Mouse (Mus musculus) thymus, postnatal 36 days (tissue): ENCODE results near the gene Polr1a.

Experiments used
- DNase-seq, 2 experiments: peaks; one replicate each; pipeline ENCODE4 v3.0.0; 2022; ENCODE audit warnings: mixed read lengths in 2 of 2

The Polr1a gene

DNA sequence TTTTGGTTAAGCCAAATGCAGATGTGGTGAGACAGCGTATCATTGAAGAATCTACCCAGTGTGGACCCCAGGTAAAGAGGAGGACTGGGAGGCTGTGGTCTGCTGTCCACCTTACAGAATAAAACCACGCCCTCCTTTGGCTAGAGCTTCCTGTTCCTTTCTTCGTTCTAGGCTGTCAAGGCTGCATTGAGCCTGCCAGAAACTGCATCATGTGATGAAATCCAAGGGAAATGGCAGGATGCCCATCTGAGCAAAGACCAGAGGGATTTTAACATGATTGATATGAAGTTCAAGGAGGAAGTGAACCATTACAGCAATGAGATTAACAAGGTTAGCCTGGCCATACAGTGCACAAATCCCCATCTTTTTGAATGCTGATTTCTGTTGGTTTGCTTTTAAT lies 41.7 kb downstream of the Polr1a start:
- DNase-seq: no peak

DNA sequence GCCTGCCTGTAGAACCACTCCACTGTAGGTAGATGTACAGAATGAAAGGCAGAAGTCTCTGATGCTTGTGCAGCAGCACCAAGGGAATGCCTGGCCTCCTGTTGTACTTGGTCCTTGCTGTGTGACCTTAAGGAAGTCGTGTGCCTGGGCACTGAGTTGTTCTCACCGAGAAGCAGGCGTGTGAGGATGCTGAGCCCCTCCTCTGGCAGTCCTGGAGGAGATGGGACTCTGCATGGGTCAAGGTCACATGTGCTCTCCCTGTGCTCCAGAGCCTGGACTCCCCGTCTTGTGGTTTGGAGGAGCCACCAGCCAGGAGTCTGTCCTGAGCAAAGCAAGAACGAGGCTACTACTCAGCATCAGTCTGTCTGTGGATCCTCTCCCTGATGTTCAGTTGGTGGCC lies 42.3 kb downstream of the Polr1a start:
- DNase-seq: no peak

DNA sequence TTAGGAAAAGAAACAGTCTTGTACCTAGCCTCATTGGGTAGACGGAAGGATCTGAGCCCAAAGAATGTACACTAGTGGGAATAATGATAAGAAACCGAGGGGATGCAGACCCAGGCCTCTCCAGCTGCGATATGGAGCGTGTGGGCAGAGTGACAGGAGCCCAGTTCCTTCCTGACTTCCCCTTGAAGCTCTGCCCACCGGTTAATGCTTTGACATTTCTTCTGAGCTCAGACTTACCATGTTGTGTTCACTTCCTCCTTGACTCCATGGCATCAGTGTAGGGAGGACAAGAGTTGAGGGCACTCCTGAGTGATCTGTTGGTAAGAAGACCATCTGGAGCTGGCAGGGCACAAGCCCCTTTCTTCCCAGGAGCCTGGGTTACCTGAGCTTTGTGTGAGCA lies 53.3 kb downstream of the Polr1a start:
- no peak for DNase-seq

DNA sequence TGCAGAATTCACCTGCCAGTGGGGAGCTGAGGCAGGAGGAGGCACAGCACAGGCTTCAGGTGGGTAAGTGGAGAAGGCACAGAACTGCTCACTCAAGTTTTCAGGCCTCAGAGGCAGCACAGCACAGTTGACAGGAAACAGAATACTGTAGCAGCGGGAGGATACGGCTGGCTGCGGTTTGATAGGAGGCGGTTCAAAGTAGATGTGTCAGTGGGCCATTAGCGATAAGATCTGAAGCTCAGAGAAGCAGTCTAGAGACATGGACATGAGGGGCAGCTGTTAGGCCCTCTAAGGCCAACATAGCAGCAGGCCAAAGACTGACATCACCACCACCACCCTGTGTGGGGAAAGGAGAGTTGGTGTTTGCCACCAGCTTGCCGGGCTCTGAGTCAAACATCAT lies 53.9 kb downstream of the Polr1a start:
- peak; percentile 20 to 27 for DNase-seq

DNA sequence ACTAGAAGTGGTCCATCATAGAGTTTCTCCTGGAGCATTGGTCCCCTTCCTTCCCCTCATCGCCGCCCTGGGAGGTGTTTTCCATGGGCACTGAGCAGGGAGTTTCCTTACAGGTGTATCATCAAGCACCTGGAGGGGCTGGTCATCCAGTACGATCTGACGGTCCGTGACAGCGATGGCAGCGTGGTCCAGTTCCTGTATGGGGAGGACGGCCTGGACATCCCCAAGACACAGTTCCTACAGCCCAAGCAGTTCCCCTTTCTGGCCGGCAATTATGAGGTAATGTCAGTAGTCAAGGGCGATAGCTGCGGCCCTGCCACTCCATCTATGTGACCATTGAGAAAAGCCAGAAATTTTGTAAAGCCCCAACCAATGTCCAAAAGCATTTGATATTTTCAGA lies 54.7 kb downstream of the Polr1a start:
- DNase-seq: no peak

DNA sequence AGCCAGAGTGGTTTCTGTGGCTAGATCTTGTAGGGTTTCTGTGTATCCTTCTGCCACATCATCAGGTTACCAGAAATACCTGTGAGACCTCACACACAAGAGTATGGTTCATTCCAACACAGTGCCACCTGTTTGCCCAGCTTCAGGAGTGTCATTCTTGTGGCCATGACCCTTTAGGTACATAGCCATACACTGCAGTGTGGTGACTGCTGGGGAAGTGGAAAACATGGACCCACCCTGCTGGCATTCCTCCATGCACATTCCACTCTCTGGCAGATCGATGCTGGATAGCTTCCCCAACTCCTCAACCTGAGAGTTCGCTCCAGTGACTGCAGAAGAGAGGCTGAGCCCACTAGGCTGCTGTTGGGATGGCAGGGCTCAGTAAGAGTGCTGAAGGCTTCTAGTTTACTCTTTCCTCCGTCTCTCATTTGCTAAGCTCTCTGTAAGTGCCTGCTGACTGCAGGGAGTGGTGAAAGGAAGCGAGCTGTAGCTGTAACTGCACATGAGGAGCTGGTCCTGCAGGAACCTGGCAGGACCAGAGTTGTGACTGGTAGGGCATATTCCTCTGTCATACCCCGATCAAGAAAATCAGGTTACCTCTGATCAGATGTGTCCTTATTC lies 57.9 kb downstream of the Polr1a start:
- no peak for DNase-seq

DNA sequence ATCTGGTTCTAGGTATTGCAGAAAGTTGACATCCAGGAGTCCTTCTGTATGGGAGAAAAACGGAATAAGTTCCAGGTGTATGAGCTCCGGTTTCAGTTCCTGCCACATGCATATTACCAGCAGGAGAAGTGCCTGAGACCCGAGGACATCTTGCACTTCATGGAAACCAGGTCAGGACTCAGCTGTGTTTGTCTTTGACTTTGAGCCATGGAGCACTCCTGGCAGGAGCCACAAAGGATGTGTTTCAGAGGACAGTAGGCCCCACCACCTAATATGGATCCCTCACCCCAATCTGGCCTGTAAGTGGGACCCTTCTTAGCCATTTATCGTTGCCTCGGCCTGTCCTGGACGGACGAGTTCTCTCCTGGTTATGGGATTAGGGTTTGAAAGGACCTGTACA lies 59.0 kb downstream of the Polr1a start:
- no peak for DNase-seq

DNA sequence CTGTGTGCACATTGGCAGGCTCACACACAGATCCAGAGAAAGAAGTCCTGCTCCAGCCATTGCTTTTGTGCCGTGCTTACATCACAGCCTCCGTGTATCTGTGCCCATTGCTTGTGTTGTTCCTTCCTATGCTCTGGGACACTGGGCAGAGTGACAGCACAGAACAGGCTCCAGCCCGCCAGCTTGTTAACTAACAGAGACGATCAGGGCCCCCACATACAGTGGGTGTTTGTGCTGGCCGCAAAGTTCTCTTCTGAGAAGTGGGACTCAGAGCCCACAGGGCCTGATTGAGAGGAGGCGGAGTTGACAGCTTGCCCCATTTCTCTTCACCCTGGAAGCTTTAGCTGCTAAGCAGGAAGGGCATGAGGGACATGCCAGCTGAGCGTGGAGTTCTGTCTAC lies 60.6 kb downstream of the Polr1a start:
- no peak for DNase-seq

DNA sequence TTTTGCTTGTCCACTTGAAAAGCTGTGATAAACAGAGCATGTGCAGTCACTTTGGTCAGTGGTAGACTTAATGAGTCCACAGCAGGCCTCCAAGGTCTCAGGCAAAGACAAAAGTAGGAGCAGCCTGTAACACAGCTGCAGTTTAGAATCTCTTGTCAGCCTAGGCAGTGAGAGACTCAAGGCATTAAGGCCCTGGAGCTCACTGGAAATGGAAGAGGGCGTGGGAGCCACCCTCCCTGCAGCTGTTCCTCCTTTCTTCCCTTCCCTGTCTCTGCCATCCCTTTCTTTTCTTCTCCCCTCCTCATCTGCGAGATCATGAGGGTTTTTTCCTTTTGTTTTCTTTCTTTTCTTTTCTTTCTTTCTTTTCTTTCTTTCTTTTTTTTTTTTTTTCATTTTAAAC lies 61.3 kb downstream of the Polr1a start:
- no peak for DNase-seq

DNA sequence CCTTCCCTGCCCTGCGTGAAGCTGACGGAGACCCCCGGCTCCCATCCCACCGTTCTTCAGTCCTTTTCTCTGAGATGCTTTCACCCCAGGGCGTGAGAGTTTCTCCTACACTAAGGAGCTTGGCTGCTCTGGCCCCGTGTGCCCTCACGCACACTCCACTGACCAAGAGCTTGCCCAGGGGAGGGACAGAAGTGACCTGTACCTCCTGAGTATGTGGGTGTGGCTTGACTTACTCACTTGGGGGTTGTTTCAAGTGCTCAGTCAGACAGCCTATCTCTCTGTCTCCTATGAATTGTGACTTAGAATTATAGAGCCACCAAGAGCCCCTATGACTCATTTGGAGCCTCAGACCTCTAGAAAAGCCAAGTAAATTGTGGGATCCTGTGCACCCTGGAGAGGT lies 67.7 kb downstream of the Polr1a start:
- no peak for DNase-seq

DNA sequence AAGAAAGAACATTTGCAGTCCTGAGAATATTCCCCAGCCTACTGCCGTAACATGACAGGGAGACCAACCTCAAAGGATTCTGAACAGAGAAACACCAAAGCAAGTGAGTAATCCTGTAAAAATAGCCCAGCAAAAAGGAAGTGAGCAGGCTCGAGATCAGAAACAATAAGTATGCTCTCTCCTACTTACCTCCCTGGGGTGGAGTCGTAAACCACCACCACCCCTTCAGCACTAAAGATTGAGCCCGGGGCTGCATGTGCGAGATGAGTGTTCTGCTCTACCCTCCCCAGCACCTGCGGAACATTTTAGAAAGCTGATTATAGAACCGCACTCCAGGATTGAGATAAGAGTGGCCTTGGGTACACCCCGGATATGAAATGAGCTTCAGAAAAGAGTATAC lies 71.3 kb downstream of the Polr1a start:
- peak; percentile 25 to 43 for DNase-seq

DNA sequence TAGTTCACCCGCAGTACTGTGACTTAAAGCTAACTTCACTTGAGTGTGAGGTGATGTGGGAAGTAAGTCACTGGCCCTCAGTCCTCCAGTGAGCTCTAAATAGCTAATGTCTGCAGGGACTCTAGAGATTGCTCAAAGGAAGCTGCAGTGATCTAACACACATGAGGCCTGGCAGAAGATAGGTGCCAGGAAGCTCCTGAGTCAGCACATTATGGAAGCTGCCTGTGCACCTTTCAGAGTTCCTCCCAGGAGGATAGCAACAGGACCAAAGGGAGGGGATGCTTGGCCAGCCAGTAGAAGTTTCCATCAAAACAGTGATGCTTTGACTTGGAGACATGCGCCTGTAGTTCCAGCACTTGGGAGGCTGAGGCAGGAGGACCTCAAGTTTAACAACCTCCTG lies 71.7 kb downstream of the Polr1a start:
- no peak for DNase-seq

DNA sequence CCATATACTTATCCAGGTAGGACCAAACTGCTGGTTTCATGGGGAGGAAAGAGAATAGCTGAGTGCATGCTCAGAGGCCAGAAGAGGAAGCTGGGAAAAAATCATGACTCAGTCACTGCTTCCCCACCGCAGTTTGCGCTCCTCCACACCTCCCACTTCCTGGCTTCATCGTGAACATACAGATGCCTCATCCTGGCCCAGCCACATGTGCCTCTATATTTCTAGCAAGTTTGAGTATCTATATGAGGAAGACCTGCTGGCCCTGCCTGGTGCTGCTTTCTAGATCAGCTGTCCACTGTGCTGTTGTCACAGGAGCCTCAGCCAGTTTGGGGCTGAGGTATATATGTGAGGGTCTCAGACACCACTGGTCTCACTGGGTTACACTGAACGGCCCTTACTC lies 72.6 kb downstream of the Polr1a start:
- DNase-seq: peak in 1 of 2 experiments; percentile 19

DNA sequence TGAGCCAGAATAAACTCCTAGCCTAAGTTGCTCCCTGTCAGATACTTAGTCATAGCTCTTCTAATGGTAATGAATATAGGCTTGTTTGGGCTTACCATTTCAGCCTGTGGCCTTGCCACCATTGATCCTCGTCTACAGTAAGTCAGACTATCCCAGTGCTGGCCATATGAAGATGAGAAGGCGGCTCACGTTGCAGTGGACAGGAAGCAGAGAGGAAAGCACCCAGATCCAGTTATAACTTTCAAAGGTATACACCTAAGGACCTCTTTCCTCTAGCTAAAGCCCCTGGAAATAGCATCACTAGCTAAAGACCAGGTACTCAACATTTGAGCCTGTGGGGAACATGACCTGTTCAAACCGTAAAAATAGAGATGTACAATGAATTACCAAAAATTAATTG lies 77.1 kb downstream of the Polr1a start:
- DNase-seq: no peak

DNA sequence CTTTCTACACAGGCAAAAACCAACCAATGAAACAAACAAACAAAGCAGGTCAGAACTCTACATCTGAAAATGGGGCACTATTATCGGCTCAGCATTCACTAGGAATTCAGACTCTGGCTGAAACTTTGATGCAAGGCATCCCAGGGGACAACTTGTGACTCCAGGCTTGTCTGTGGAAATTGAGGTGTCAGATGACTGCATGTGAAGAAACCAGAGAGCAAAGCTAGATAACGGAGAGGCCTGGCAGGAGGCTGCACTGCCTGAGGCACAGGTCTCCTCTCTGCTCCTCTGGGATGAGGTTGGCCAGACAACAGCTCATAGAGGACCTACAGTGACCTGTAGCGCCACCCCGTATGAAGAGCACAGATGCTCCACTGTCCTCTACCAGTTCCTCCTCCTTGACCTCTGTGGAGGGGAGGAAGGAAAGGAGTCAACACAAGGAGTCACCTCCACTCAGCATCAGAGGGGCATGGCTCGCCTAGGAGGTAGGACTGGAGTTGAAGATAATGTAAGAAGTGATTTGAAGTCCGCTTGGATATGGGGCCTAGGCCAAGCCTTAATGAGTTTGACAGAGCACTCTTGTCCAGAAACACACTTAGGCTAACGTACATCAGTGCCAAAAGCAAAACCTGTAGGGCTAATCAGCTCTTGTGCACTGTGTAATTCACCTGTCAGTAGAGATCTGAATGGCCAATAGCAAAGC lies 78.8 kb downstream of the Polr1a start:
- no peak for DNase-seq

DNA sequence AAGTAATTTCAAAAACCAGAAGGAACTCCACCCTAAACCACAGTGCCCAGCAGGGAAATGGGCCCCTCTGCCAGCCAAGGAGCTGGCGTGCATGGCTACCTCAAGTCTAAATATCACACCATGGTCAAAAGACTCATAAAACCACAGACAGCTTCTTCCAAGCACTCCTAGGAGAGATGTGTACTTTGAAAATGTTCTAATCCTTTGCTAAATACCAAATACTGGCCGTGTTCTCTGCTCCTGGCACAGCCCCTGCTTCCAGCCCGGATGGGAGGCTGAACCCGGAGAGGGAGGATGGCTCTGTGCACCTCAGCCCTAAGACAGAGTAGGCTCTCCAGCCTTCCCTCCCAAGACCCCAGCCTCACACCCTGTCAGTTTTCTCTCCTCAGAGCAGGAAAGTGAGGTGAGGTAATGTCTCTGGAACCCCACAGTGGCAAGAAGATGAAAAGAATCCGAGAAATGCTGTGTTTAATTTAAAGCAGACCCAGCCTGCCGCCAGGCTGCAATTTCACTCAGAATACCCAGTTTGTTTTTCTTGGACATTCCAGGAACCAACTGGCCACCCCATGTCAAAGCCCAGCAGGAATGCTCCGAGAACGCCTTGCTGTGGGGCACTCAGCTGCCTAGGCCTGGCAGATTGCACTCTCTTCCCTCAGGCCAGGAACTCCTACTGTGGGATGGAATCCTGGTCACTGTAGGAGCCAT lies 80.9 kb downstream of the Polr1a start:
- DNase-seq: no peak

DNA sequence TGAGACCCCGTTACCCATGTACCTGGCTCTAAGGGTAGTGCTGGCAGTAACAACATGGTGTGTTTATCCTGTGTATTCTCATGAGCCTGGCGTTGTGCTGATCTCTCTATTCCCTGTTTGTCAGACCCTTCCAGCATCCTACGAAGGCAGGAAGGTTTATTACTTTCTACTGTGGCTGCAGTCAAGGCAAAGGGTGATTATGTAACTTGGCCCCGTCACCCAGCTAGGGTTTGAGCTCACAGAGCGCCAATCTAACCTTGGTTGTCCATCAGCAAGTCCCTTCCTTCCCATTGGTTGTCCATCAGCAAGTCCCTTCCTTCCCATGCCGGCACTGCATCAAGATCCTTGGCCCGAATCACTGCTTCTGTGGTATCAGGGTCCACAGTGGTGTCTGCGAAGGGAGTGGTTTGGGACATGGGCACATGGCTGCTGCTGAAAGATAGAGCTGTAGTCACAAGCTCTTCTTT lies 81.6 kb downstream of the Polr1a start:
- no peak for DNase-seq

DNA sequence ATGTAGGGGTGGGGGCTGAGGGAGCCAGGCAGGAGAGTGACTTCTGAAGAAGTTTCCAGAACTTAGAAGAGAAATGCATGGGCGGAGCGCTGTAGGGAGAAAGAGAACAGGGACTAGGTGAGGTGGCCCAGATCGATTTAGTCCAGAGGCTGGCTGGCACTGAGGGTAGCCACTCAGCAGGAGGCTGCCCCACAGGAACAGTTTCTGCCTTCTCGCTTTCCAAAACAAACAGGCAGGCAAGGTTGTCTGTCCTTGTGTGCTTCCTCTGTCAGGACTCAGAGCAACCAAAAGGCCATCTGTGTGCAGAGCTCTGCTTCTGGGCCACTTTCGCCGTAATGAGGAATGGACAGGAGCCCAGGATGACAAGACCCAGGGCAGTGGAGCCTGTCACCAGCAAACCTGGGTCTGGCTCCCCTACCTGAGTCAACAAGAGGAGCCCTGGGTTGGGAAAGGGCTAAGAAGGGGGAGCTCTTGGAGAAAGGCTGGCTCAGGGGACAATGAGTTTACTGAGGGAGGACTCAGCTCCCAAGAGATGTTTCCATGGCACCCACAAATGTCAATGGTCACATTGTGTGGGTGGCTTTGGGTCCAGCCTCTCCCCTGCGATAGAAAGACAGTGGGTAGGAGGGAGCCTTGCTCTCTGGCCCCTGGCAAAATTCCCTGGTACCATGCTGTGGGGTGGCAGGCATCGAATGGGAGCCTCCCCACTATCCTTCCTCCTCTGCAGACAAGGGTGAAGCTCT lies 82.5 kb downstream of the Polr1a start:
- no peak for DNase-seq

DNA sequence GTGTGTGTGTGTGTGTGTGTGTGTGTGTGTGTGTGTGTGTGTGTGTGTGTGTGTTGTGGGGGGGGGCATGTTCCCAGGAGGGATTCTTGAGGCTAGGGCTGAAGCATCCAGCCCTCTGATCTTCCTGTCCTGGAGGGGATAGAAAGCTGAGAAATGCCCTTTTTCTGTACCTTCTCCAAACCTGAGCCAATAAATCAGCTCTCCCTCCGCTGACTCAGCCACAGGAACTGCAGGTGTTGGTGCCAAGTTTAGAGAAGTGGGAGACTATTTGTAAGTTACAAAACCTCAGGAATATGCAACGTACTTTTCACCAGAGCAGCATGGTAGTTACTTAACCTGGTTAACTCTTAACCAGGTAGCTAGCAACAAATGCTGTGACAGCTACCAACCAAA lies 83.1 kb downstream of the Polr1a start:
- DNase-seq: no peak

DNA sequence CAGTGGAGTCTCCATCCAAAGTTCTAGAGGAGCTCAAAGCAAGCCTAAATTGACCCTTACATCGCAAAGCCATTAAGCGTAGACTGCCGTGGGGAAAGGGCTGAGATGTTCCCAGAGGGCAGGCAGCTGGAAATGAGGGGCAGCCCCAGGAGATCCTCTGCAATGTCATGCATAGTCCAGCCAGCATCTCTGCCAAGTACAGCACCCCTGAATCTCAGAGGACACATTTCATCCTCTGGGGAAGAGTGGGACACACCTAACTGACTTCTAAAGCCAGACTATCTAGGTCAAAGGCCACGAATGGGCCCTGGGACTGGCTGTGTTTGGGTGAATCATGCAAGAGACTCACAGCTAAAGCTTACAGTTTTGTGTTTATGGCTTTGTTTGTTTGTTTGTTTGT lies 85.2 kb downstream of the Polr1a start:
- DNase-seq: no peak

DNA sequence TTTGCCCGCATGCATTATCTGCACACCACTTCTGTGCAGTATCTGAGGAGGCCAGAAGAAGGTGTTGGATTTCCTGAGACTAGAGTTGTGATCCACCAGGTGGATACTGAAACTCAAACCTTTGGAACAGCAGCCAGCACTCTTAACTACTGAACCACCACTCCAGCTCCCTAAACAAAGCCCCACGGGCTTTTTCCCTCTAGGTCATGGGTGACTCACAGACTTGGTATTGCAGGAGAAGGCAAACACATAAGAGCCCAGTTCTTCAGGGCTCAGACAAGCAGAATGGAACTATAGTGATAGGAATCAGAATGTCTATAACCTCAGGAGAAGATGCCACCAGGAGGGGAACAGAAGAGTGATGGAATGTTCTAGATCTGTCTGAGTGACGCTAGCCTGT lies 86.2 kb downstream of the Polr1a start:
- no peak for DNase-seq

DNA sequence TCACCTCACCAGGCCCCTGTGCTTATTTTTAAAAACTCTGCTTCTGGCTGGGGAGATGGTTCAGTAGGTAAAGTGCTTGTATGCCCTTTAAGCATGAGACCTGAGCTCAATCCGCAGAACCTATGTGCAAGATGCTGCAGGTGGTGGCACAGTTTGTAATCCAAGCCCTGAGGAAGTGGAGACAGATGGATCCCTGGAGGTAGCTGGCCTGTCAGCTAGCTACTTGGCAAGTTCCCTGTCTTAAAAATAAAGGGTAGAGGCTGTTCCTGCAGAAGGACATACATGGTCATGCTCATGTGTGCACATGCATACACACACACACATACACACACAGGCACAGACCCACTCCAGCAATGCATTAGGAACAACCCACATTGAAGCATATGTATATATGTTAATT lies 88.4 kb downstream of the Polr1a start:
- DNase-seq: no peak

DNA sequence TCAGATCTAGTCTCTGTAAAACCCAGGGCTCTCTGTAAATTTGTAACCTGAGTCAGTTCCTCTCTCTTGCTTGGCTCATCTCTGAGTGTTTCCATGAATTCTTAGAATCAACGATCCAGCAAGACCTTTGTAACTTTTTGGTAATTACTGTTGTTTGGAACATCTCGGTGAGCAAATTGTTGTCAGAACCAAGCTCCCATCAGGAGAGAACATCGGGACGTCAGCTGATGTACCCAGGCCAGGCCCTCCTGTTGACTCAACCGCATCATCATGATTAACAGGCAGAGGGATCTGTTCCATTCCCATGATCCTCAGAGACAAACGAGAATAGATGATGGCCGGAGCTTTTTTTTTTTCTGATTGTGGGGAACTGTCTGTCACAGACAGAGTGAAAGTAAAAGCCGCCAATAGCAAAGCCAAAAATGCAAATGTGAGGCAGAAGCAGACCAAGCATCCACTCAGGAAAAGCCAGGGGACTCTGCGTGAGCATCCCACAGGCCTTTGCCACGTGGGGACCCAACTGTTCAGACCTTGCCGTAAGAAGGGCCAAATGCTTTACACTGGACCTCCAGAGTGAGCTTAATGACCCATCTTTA lies 91.2 kb downstream of the Polr1a start:
- no peak for DNase-seq
